In the genomic region with DNA sequence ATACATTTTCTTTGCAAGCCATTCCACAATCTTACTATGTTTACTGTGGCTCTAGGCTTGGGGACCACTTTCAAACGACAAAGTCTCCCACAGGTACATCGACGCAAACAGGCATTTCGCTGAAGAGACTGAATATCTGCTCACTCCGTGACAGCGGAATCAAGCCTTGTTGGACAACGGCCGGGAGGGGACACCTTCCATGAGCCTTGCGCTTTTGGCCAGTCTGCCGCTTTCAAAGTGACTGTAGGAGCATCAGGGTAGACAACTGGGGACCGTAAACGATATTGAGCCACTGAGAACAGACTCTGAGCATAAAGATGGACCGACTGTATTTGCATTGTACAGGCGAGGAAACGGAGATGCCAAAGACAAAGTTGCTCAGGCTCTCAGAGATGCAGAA, we compare ENCODE assay signal across 8 mouse cellular contexts. TPM values are rescaled to one million over a fixed set of nuclear protein-coding genes. Genes with fewer than 3 reads are reported as not detected.
DNase-seq lines count a peak whose midpoint lies in the region; ATAC-seq lines count a peak whose summit lies in the region.

No protein-coding gene starts in this region.

- intact Hi-C loops in gastrocnemius, postnatal 36 days (cut with DNase I): no loop called here

- H3K4me3 ChIP-seq in liver, embryonic 11.5 days (ENCODE audit: low read depth, low read length): peak overlapping the region; percentile 67
- peak overlapping the region; percentile 72 for H3K4me3 ChIP-seq in forebrain, embryonic 10.5 days
- no peak overlapping the region; the same call in 1 of the 2 replicates for H3K4me3 ChIP-seq in intestine, embryonic 15.5 days (replicated peaks)
- no peak overlapping the region for H3K4me3 ChIP-seq in neural tube, embryonic 12.5 days

- no peak for DNase-seq in liver, embryonic 11.5 days (ENCODE audit: low spot score)
- no peak for DNase-seq in liver
- DNase-seq in forebrain, embryonic 10.5 days (ENCODE audit: extremely low spot score, low spot score): no peak
- DNase-seq in right cerebral cortex, postnatal 36 days (ENCODE audit: low spot score in 2 of 2): no peak
- no peak for DNase-seq in kidney, postnatal 14 days
- DNase-seq in gastrocnemius, postnatal 36 days: no peak

- no peak for ATAC-seq in liver, embryonic 11.5 days (replicated peaks; ENCODE audit: low FRiP score)
- ATAC-seq in intestine, embryonic 15.5 days: no peak
- no peak for ATAC-seq in neural tube, embryonic 12.5 days (ENCODE audit: low FRiP score, low read depth)

- 85% methylated on average over 15 of the region's 15 CpGs for WGBS in liver, embryonic 11.5 days
- 91% methylated on average over 15 of the region's 15 CpGs for WGBS in forebrain, embryonic 10.5 days
- 80% methylated on average over 15 of the region's 15 CpGs for WGBS in intestine, embryonic 15.5 days
- 82% methylated on average over 15 of the region's 15 CpGs for WGBS in neural tube, embryonic 12.5 days

- peaks cover 13% of the 10 kb centered on the region for H3K4me1 ChIP-seq in liver, embryonic 11.5 days (replicated peaks; ENCODE audit: control insufficient read depth, insufficient read depth, low read length)
- peaks cover 27% of the 10 kb centered on the region for H3K4me1 ChIP-seq in forebrain, embryonic 10.5 days
- 0 out of 2 replicates have a peak, but pooled peaks cover 3% of the 10 kb centered on the region for H3K4me1 ChIP-seq in intestine, embryonic 15.5 days (replicated peaks)
- H3K4me1 ChIP-seq in neural tube, embryonic 12.5 days: peaks cover 9% of the 10 kb centered on the region

- H3K9me3 ChIP-seq in liver, embryonic 11.5 days (ENCODE audit: control insufficient read depth, low read length): no peaks in the 10 kb centered on the region; the same call in 1 of the 2 replicates
- no peaks in the 10 kb centered on the region for H3K9me3 ChIP-seq in forebrain, embryonic 10.5 days
- no peaks in the 10 kb centered on the region for H3K9me3 ChIP-seq in intestine, embryonic 15.5 days
- H3K9me3 ChIP-seq in neural tube, embryonic 12.5 days: no peaks in the 10 kb centered on the region

- H3K27ac ChIP-seq in liver, embryonic 11.5 days (ENCODE audit: low read depth, low read length): peak overlapping the region; percentile 97
- peak overlapping the region; percentile 96 for H3K27ac ChIP-seq in forebrain, embryonic 10.5 days
- no peak overlapping the region for H3K27ac ChIP-seq in intestine, embryonic 15.5 days
- no peak overlapping the region for H3K27ac ChIP-seq in neural tube, embryonic 12.5 days

- H3K36me3 ChIP-seq in liver, embryonic 11.5 days (ENCODE audit: control insufficient read depth, insufficient read depth, low read length): peaks cover 8% of the 10 kb centered on the region
- peaks cover 36% of the 10 kb centered on the region for H3K36me3 ChIP-seq in forebrain, embryonic 10.5 days (replicated peaks)
- H3K36me3 ChIP-seq in intestine, embryonic 15.5 days: no peaks in the 10 kb centered on the region
- no peaks in the 10 kb centered on the region for H3K36me3 ChIP-seq in neural tube, embryonic 12.5 days

- peak overlapping the region; percentile 90 for H3K9ac ChIP-seq in liver, embryonic 11.5 days (ENCODE audit: low read depth, low read length)
- H3K9ac ChIP-seq in intestine, embryonic 15.5 days: 0 out of 2 replicates have a peak overlapping the region, but pooled peaks have one; percentile 81
- H3K9ac ChIP-seq in neural tube, embryonic 12.5 days: no peak overlapping the region

- peak overlapping the region; percentile 88 for H3K4me2 ChIP-seq in liver, embryonic 11.5 days
- peak overlapping the region; percentile 87 for H3K4me2 ChIP-seq in intestine, embryonic 15.5 days (replicated peaks)
- peak overlapping the region; percentile 77 for H3K4me2 ChIP-seq in neural tube, embryonic 12.5 days (replicated peaks)

- H3K27me3 ChIP-seq in liver, embryonic 11.5 days (replicated peaks; ENCODE audit: control insufficient read depth, insufficient read depth, low read length): no peaks in the 10 kb centered on the region
- no peaks in the 10 kb centered on the region for H3K27me3 ChIP-seq in forebrain, embryonic 10.5 days (ENCODE audit: poor library complexity, severe bottlenecking)
- H3K27me3 ChIP-seq in intestine, embryonic 15.5 days (replicated peaks): no peaks in the 10 kb centered on the region
- H3K27me3 ChIP-seq in neural tube, embryonic 12.5 days (replicated peaks): no peaks in the 10 kb centered on the region

RNA-seq across cellular contexts. Expression of a gene that starts 1.5 kb away (rescaled TPM):
- polyA plus RNA-seq in liver, embryonic 11.5 days (2014; fragmentation: Nextera tagmentation; extraction: Ambion mirVana): 82.8 and 91.1 TPM in 2 replicates
- 64.0 and 65.9 TPM in 2 replicates for polyA plus RNA-seq in forebrain, embryonic 10.5 days (2016; fragmentation: Nextera tagmentation; extraction: Ambion mirVana)
- 41.1 and 42.3 TPM in 2 replicates for polyA plus RNA-seq in intestine, embryonic 15.5 days (2015; fragmentation: Nextera tagmentation; extraction: Ambion mirVana)
- polyA plus RNA-seq in neural tube, embryonic 12.5 days (2016; fragmentation: Nextera tagmentation; extraction: Ambion mirVana): 39.4 and 41.4 TPM in 2 replicates
- total RNA-seq in gastrocnemius, postnatal 36 days (2021): 10 to 100 TPM; 19.9 to 20.0 TPM

RNA-seq across cellular contexts. Expression of a gene that starts 54.0 kb away (rescaled TPM):
- polyA plus RNA-seq in liver, embryonic 11.5 days (2014; fragmentation: Nextera tagmentation; extraction: Ambion mirVana): 14.0 and 14.2 TPM in 2 replicates
- polyA plus RNA-seq in forebrain, embryonic 10.5 days (2016; fragmentation: Nextera tagmentation; extraction: Ambion mirVana): 36.9 and 37.6 TPM in 2 replicates
- 41.2 and 41.7 TPM in 2 replicates for polyA plus RNA-seq in intestine, embryonic 15.5 days (2015; fragmentation: Nextera tagmentation; extraction: Ambion mirVana)
- polyA plus RNA-seq in neural tube, embryonic 12.5 days (2016; fragmentation: Nextera tagmentation; extraction: Ambion mirVana): 25.5 and 28.4 TPM in 2 replicates
- total RNA-seq in gastrocnemius, postnatal 36 days (2021): 1 to 10 TPM; 3.5 to 3.7 TPM

Comparison
In these comparisons a context has a peak if more than half of its experiments do, and no peak if none do; other contexts are left out.
1. H3K27ac ChIP-seq: peak in liver, embryonic 11.5 days (single experiment) and forebrain, embryonic 10.5 days (single experiment); none in intestine, embryonic 15.5 days (single experiment) and neural tube, embryonic 12.5 days (single experiment).
2. H3K4me3 ChIP-seq: peak in liver, embryonic 11.5 days (single experiment) and forebrain, embryonic 10.5 days (single experiment); none in intestine, embryonic 15.5 days (single experiment) and neural tube, embryonic 12.5 days (single experiment).
3. Peak in every context shown above with its lines, with median percentiles within 50 percentile points of each other: H3K4me2 ChIP-seq.